29 mouse cellular contexts compared by ENCODE assay signal in genomic region chr5:25069815-25070214, GRCm38 (mm10). TPM values are rescaled to one million over a fixed set of nuclear protein-coding genes. Genes with fewer than 3 reads are reported as not detected.
DNase-seq lines count a peak whose midpoint lies in the region; ATAC-seq and TF ChIP-seq lines count a peak whose summit lies in the region.
"Had no signal": no experiment of that assay in that cellular context is flagged by ENCODE, and none has a peak within 500 bp of the region (broad histone marks: within the 10 kb centered on the region; RNA-seq: fewer than 3 reads in every experiment).

No protein-coding gene starts in this region.

- no peaks in the 10 kb centered on the region for H3K9me3 ChIP-seq in liver, embryonic 16.5 days (replicated peaks; ENCODE audit: control insufficient read depth, low read length)
- H3K9me3 ChIP-seq in liver, embryonic 11.5 days (ENCODE audit: control insufficient read depth, low read length) = no peaks in the 10 kb centered on the region
- H3K9me3 ChIP-seq in lung, embryonic 16.5 days (ENCODE audit: control insufficient read depth, low read length) = no peaks in the 10 kb centered on the region
- H3K9me3 ChIP-seq: heart, embryonic 10.5 days; heart, embryonic 15.5 days; midbrain, embryonic 12.5 days had no signal

- H3K4me1 ChIP-seq in liver, embryonic 16.5 days (ENCODE audit: control insufficient read depth, low read depth, low read length) = peaks cover 7% of the 10 kb centered on the region
- H3K4me1 ChIP-seq in liver, embryonic 11.5 days (replicated peaks; ENCODE audit: control insufficient read depth, insufficient read depth, low read length) = 0 out of 2 replicates have a peak, but pooled peaks cover 4% of the 10 kb centered on the region
- peaks cover 20% of the 10 kb centered on the region for H3K4me1 ChIP-seq in lung, adult 2 months (ENCODE audit: control insufficient read depth, insufficient read depth, low read length)
- peaks cover 43% of the 10 kb centered on the region for H3K4me1 ChIP-seq in lung, embryonic 16.5 days (replicated peaks; ENCODE audit: control insufficient read depth, insufficient read depth, low read length)
- H3K4me1 ChIP-seq: megakaryocyte, embryonic 14.5 days had no signal

- H3K4me2 ChIP-seq in liver, embryonic 16.5 days (ENCODE audit: low read depth, low read length) = no peak overlapping the region
- no peak overlapping the region for H3K4me2 ChIP-seq in liver, embryonic 11.5 days
- H3K4me2 ChIP-seq in lung, embryonic 16.5 days (ENCODE audit: low read depth, low read length) = no peak overlapping the region
- H3K4me2 ChIP-seq: heart, embryonic 15.5 days; lung, embryonic 14.5 days; midbrain, embryonic 12.5 days had no signal

- no peaks in the 10 kb centered on the region for H3K27me3 ChIP-seq in liver, embryonic 16.5 days (ENCODE audit: control insufficient read depth, insufficient read depth, low read depth, low read length)
- no peaks in the 10 kb centered on the region for H3K27me3 ChIP-seq in liver, embryonic 11.5 days (replicated peaks; ENCODE audit: control insufficient read depth, insufficient read depth, low read length)
- H3K27me3 ChIP-seq in lung, embryonic 16.5 days (ENCODE audit: control insufficient read depth, insufficient read depth, low read depth, low read length) = no peaks in the 10 kb centered on the region
- H3K27me3 ChIP-seq: CH12.LX; heart, embryonic 15.5 days; midbrain, embryonic 12.5 days had no signal

- H3K9ac ChIP-seq in liver, embryonic 16.5 days (ENCODE audit: low read depth, low read length) = no peak overlapping the region
- H3K9ac ChIP-seq in liver, embryonic 11.5 days (ENCODE audit: low read depth, low read length) = no peak overlapping the region
- no peak overlapping the region for H3K9ac ChIP-seq in lung, embryonic 16.5 days (ENCODE audit: low read length)
- H3K9ac ChIP-seq: heart, embryonic 15.5 days; lung, embryonic 14.5 days; midbrain, embryonic 12.5 days had no signal

- DNase-seq in liver, embryonic 11.5 days (ENCODE audit: low spot score) = no peak
- peak; percentile 56 for DNase-seq in lung, adult 2 months
- peak; percentile 52 to 58 for DNase-seq in lung, postnatal 4 days
- DNase-seq in embryo, embryonic 10.5 days (ENCODE audit: low spot score) = no peak
- DNase-seq in left cerebral cortex, postnatal 25 days (ENCODE audit: low spot score in 2 of 2) = no peak
- DNase-seq: adrenal gland, adult 2 months; adrenal gland, postnatal 36 days; B cell, adult 2 months; cerebellum, adult 18-20 months; cerebellum, postnatal 10 days; gastrocnemius, adult 2 months; gastrocnemius, postnatal 36 days; kidney, adult 8-10 months; lung, embryonic 14.5 days; retina, postnatal 1 day; right cerebral cortex, postnatal 14 days had no signal

- intact Hi-C loops in left cerebral cortex, postnatal 25 days (cut with DNase I) = no loop called here

- 34% methylated on average over 5 of the region's 5 CpGs for WGBS in liver, embryonic 16.5 days (ENCODE audit: insufficient replicate concordance)
- WGBS in liver, embryonic 11.5 days = 62% methylated on average over 5 of the region's 5 CpGs
- 43% methylated on average over 5 of the region's 5 CpGs for WGBS in lung, adult 2 months
- WGBS in lung, embryonic 16.5 days = 41% methylated on average over 5 of the region's 5 CpGs

- no peak overlapping the region for H3K4me3 ChIP-seq in liver, embryonic 16.5 days (ENCODE audit: low read depth, low read length)
- no peak overlapping the region for H3K4me3 ChIP-seq in liver, embryonic 11.5 days (ENCODE audit: low read depth, low read length)
- no peak overlapping the region for H3K4me3 ChIP-seq in lung, adult 2 months (replicated peaks; ENCODE audit: extremely low read depth, low read depth, low read length)
- H3K4me3 ChIP-seq in lung, embryonic 16.5 days (ENCODE audit: low read length) = no peak overlapping the region
- H3K4me3 ChIP-seq: erythroblast, embryonic 14.5 days; gastrocnemius, adult 2 months; heart, embryonic 10.5 days; heart, embryonic 15.5 days; megakaryocyte, embryonic 14.5 days; midbrain, embryonic 12.5 days had no signal

- H3K36me3 ChIP-seq in liver, embryonic 16.5 days (ENCODE audit: control insufficient read depth, insufficient read depth) = no peaks in the 10 kb centered on the region
- H3K36me3 ChIP-seq in liver, embryonic 11.5 days (ENCODE audit: control insufficient read depth, insufficient read depth, low read length) = no peaks in the 10 kb centered on the region
- H3K36me3 ChIP-seq in lung, embryonic 16.5 days (ENCODE audit: control insufficient read depth, insufficient read depth, low read length) = no peaks in the 10 kb centered on the region
- H3K36me3 ChIP-seq: heart, embryonic 10.5 days; heart, embryonic 15.5 days; midbrain, embryonic 12.5 days had no signal

- ATAC-seq in liver, embryonic 16.5 days (ENCODE audit: low read depth) = peak; percentile 44; the same call in 1 of the 2 replicates
- no peak for ATAC-seq in liver, embryonic 11.5 days (replicated peaks; ENCODE audit: low FRiP score)
- ATAC-seq in lung, embryonic 16.5 days (ENCODE audit: low read depth) = peak; percentile 36
- no peak for ATAC-seq in CD4-positive, CD25-positive, alpha-beta regulatory T cell, adult 4 months
- ATAC-seq: activated CD4-positive, CD25-positive, alpha-beta regulatory T cell, adult 4 months; forebrain, embryonic 16.5 days; hindbrain, embryonic 16.5 days had no signal

- no peak for TF ChIP-seq POLR2A in lung, adult 2 months (IDR thresholded peaks at IDR 0.05; ENCODE audit: borderline replicate concordance, extremely low read depth, low read depth, low read length)

- no peak overlapping the region for H3K27ac ChIP-seq in liver, embryonic 16.5 days (ENCODE audit: low read length)
- H3K27ac ChIP-seq in liver, embryonic 11.5 days (ENCODE audit: low read depth, low read length) = no peak overlapping the region
- 0 out of 2 replicates have a peak overlapping the region, but pooled peaks have one; percentile 4 for H3K27ac ChIP-seq in lung, embryonic 16.5 days (ENCODE audit: low read length)
- H3K27ac ChIP-seq: heart, embryonic 10.5 days; heart, embryonic 15.5 days; kidney, postnatal 0 days; midbrain, embryonic 12.5 days had no signal

- no peak for TF ChIP-seq CTCF in lung, adult 2 months (IDR thresholded peaks at IDR 0.05; ENCODE audit: insufficient read depth, low read length)

RNA-seq across cellular contexts. Expression of gene Prkag2, which starts 30.6 kb away (rescaled TPM):
- polyA plus RNA-seq in liver, embryonic 16.5 days (2015; fragmentation: Nextera tagmentation; extraction: Ambion mirVana) = 4.3 and 4.8 TPM in 2 replicates
- 12.8 and 15.8 TPM in 2 replicates for polyA plus RNA-seq in liver, embryonic 11.5 days (2014; fragmentation: Nextera tagmentation; extraction: Ambion mirVana)
- polyA plus RNA-seq in lung, adult 2 months (2012; rRNA removed) = 10.9 and 18.0 TPM in 2 replicates
- 25.5 and 28.0 TPM in 2 replicates for polyA plus RNA-seq in lung, embryonic 16.5 days (2015; fragmentation: Nextera tagmentation; extraction: Ambion mirVana)
- 10 to 100 TPM; 22.7 to 26.9 TPM for polyA plus RNA-seq in CD4-positive, CD25-positive, alpha-beta regulatory T cell, adult 4 months (2017; shearing (Covaris generic))
- total RNA-seq in left cerebral cortex, postnatal 25 days (2021) = 100 to 1,000 TPM; 102 to 108 TPM

Comparison
In these comparisons a context has a peak if more than half of its experiments do, and no peak if none do; other contexts are left out.
1. ATAC-seq: peak in liver, embryonic 16.5 days (single experiment) and lung, embryonic 16.5 days (single experiment); none in liver, embryonic 11.5 days (single experiment) and CD4-positive, CD25-positive, alpha-beta regulatory T cell, adult 4 months (single experiment).
2. DNase-seq: peak in lung, adult 2 months (single experiment) and lung, postnatal 4 days (2 of 2); none in liver, embryonic 11.5 days (single experiment), embryo, embryonic 10.5 days (single experiment) and left cerebral cortex, postnatal 25 days (0 of 2).